Mouse (Mus musculus): ENCODE results near the gene Tns4. TPM values are rescaled to one million over a fixed set of nuclear protein-coding genes. Genes with fewer than 3 reads are reported as not detected.
A peak's percentile ranks its signal among the peaks of the same experiment; 100 is the strongest.

The Tns4 gene
- total RNA-seq (2021): under 1 TPM in 1 of 2 experiments, not detected in 1; 0.51 TPM

DNA sequence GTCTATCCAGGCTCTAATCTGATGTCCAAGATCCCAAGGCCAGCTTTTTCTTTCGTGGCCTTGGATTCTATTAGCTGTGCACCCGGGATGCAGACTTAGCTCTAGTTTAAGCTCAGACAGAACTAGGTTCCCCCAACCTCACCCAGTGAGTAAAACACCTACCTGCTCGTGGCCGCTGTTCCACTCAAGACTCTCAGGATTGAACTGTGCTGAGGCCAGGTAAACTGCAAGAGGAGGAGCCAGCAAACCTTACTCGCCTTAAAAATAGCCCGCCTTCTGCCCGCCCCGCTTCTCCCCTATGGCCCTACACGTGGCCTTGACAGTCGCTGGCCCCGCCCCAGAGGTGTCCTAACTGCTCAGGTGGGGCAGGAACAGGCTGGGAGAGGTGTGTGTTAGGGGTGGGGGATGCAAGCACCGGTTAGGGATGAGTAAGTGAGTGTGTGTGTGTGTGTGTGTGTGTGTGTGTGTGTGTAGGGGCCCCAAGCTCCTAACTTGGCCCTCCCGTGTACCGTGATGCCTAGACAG is at the start of gene Tns4:
Tns4 (minus strand) TSS at position 230 of the 525 bp plus-strand sequence.
- intact Hi-C loops (cut with DNase I): no loop called here
- no peak for DNase-seq (ENCODE audit: extremely low spot score in 1 of 2, low spot score in 2 of 2)

- no peak for DNase-seq (ENCODE audit: extremely low spot score in 1 of 2, low spot score in 2 of 2)
- intact Hi-C loops (cut with DNase I): no loop called here
These were observed 48.3 kb upstream of the Tns4 start for GRCm38 (mm10) chr11:99137385-99137784.

- intact Hi-C loops (cut with DNase I): no loop called here
- no peak for DNase-seq (ENCODE audit: extremely low spot score in 1 of 2, low spot score in 2 of 2)
These were observed 47.9 kb upstream of the Tns4 start for GRCm38 (mm10) chr11:99136961-99137360.

- intact Hi-C loops (cut with DNase I): no loop called here
- DNase-seq (ENCODE audit: extremely low spot score in 1 of 2, low spot score in 2 of 2): no peak
These were observed 47.3 kb upstream of the Tns4 start for GRCm38 (mm10) chr11:99136361-99136760.

GRCm38 (mm10) chr11:99135047-99135440 is 45.9 kb upstream of the Tns4 start:
- intact Hi-C loops (cut with DNase I): no loop called here
- DNase-seq (ENCODE audit: extremely low spot score in 1 of 2, low spot score in 2 of 2): no peak

DNA sequence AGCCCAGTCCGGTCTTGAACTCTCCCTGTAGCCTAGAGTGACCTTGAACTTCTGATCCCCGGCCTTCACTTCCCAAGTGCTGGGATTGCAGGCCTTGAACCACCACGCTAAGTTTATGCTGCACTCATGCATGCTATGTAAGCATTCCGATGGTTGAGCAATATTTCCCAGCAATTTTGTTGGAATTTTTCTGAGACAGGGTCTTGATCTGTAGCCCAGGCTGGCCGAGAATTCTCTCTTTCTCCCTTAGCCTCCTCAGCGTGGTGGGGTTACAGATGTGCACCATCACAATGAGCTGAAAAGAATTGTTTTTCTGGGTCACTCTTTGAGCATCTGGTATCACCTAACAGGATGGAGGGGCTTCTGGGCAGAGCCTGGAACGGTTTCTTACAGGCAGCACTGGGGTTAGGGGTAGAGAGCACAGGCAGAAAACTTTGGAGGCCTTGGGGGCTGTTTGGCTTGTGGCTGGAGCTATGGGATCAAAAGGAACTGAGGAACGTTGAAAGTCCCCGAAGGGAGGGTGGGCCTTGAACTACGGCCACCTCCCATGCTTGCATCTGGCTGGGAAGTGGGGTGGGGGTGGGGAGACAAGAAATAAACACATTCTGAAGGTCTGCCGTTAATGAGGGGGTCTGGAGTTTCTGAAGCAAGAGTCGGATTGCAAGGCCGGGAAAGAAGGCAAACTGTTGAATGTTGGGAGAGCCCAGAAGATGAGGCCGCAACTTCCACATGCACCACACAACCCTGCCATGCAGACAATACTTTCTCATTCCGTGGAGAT is 45.4 kb upstream of the Tns4 start:
- intact Hi-C loops (cut with DNase I): no loop called here

GRCm38 (mm10) chr11:99133285-99133897 is 44.3 kb upstream of the Tns4 start:
- intact Hi-C loops (cut with DNase I): no loop called here
- no peak for DNase-seq (ENCODE audit: extremely low spot score in 1 of 2, low spot score in 2 of 2)

More for the DNA sequence above, 45.4 kb upstream of the Tns4 start:
- DNase-seq (ENCODE audit: extremely low spot score in 1 of 2, low spot score in 2 of 2): no peak

- DNase-seq (ENCODE audit: extremely low spot score in 1 of 2, low spot score in 2 of 2): no peak
- intact Hi-C loops (cut with DNase I): no loop called here
These were observed 43.1 kb upstream of the Tns4 start for GRCm38 (mm10) chr11:99132091-99132730.

DNA sequence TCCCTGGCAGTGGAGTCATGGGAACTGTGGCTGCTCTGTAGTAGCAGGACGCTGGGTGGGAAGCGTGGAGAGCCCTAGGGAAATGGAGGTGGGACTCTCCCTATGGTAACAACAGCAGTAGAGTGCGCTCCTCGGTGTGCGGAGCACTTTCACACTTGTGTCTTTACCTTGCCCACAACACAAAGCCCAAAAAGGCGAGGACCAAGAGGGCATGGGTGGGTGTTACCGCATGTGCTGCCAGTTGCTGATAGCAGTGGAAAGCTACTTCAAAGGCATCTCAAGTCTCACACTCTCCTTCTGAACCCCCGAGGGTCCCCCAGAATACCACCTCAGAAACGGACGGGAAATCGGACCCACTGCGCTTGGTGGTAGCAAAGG is 42.3 kb upstream of the Tns4 start:
- intact Hi-C loops (cut with DNase I): no loop called here
- DNase-seq (ENCODE audit: extremely low spot score in 1 of 2, low spot score in 2 of 2): no peak

GRCm38 (mm10) chr11:99130736-99131462 is 41.8 kb upstream of the Tns4 start:
- DNase-seq (ENCODE audit: extremely low spot score in 1 of 2, low spot score in 2 of 2): no peak
- intact Hi-C loops (cut with DNase I): no loop called here

GRCm38 (mm10) chr11:99129287-99129686 is 40.2 kb upstream of the Tns4 start:
- intact Hi-C loops (cut with DNase I): no loop called here
- no peak for DNase-seq (ENCODE audit: extremely low spot score in 1 of 2, low spot score in 2 of 2)

GRCm38 (mm10) chr11:99127785-99128682 is 38.9 kb upstream of the Tns4 start:
- no peak for DNase-seq (ENCODE audit: extremely low spot score in 1 of 2, low spot score in 2 of 2)
- intact Hi-C loops (cut with DNase I): no loop called here

- intact Hi-C loops (cut with DNase I): no loop called here
- DNase-seq (ENCODE audit: extremely low spot score in 1 of 2, low spot score in 2 of 2): no peak
These were observed 37.6 kb upstream of the Tns4 start for GRCm38 (mm10) chr11:99126482-99127253.

- intact Hi-C loops (cut with DNase I): no loop called here
- DNase-seq (ENCODE audit: extremely low spot score in 1 of 2, low spot score in 2 of 2): no peak
These were observed 35.5 kb upstream of the Tns4 start for GRCm38 (mm10) chr11:99124635-99125029.

- intact Hi-C loops (cut with DNase I): loop anchor here (2.0 kb wide), 1 partner anchor 83 kb away; the partner anchor contains the start of gene Igfbp4
- peak in 1 of 2 experiments; percentile 69 for DNase-seq (ENCODE audit: extremely low spot score in 1 of 2, low spot score in 2 of 2)
These were observed 35.0 kb upstream of the Tns4 start for GRCm38 (mm10) chr11:99123977-99124634.

- DNase-seq (ENCODE audit: extremely low spot score in 1 of 2, low spot score in 2 of 2): no peak
- intact Hi-C loops (cut with DNase I): loop anchor here (2.0 kb wide), 1 partner anchor 82 kb away; the partner anchor contains the start of gene Igfbp4
These were observed 33.6 kb upstream of the Tns4 start for GRCm38 (mm10) chr11:99122703-99123102.

DNA sequence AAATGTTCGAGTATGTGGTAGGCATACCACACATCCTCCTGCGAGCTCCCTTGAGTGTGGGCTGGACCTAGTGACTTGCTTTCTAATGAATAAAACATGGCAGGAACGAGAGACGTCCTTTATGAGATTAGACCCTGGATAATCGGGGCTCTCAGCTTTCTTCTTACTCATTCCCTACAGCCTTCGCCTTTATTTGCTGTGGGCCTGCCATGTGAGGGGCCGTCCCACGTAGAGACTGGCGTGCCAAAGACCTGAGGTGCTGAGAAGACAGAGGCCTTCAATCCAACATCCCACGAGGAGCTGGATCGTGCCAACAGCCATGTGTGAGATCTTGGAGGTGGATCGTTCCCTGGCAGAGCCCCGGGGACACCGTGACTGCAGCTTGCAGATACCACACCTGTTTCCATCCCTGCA is 32.1 kb upstream of the Tns4 start:
- intact Hi-C loops (cut with DNase I): no loop called here
- DNase-seq (ENCODE audit: extremely low spot score in 1 of 2, low spot score in 2 of 2): no peak

All from left cerebral cortex, postnatal 10 days (tissue).